Mouse (Mus musculus) cortical plate, adult 2 months (tissue): ENCODE measurements around the gene Gucy1b2. TPM values are rescaled to one million over a fixed set of nuclear protein-coding genes. Genes with fewer than 3 reads are reported as not detected.

Experiments
- H3K27ac ChIP-seq: fragments of 200-500 bp; 2 replicates; pipeline ENCODE4 v1.5.1; 2012; ENCODE audit warnings: low read length, control low read depth, inconsistent platforms; ENCODE audit not compliant: insufficient read depth
- H3K4me1 ChIP-seq: fragments of 200-500 bp; 2 replicates; pipeline ENCODE4 v1.6.1; 2011; ENCODE audit warnings: low read length; ENCODE audit not compliant: control insufficient read depth, insufficient read depth
- H3K4me3 ChIP-seq: fragments of 200-500 bp; 2 replicates; pipeline ENCODE4 v1.5.1; 2011; ENCODE audit warnings: mild to moderate bottlenecking, low read length, control low read depth; ENCODE audit not compliant: insufficient read depth
- CTCF ChIP-seq: fragments of 200-500 bp; IDR thresholded peaks from 2 replicates; pipeline ENCODE4 v1.5.1; 2011; ENCODE audit warnings: mild to moderate bottlenecking, control low read depth, low read length; ENCODE audit not compliant: insufficient read depth; ENCODE audit errors: extremely low read depth
- POLR2A ChIP-seq: fragments of 200-500 bp; IDR thresholded peaks from 2 replicates; pipeline ENCODE4 v1.6.1; 2011; ENCODE audit warnings: mild to moderate bottlenecking, low read length, control low read depth; ENCODE audit not compliant: insufficient read depth; ENCODE audit errors: extremely low read depth
- polyA plus RNA-seq: library from polyadenylated mRNA; depleted of rRNA; stranded (reverse); fragments of >200 nt; gene quantifications from 2 replicates; pipeline ENCODE4 v1.2.3, GENCODE M21; 2012

Gene Gucy1b2
- polyA plus RNA-seq, 1 experiment, result 0.21 TPM

- Histone ChIP-seq H3K4me3 (no peak overlapping the region), H3K4me1 (peaks cover 4% of the 10 kb centered on the region), H3K27ac (no peak overlapping the region)
- TF ChIP-seq POLR2A (no peak), CTCF (no peak)
Observed at GRCm38 (mm10) chr14:62376115-62376514, 80.0 kb downstream of the Gucy1b2 start.

DNA sequence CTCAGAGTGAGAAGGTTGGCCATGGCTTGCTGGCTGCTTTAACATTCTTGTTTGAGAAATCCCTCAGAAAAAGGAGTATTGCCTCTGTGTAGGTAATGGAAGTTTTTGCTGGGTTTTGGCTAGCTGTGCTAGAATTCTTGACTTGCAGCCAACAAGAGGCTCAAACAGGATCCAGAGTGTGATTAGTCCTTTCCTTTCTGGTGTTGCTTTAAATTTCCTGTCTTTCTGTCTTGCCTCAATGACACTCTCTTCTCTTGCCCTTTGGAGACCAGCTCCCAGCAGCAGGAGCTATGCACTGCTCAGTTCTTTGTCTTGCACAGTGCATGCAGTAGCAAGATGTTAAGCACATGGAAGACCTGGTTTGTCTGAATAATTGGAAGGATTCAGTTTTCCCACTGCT lies 80.4 kb downstream of the Gucy1b2 start:
- Histone ChIP-seq H3K27ac (no peak overlapping the region), H3K4me1 (peaks cover 2% of the 10 kb centered on the region; the same call in 1 of the 2 replicates), H3K4me3 (no peak overlapping the region)
- TF ChIP-seq POLR2A, result no peak

- Histone ChIP-seq H3K27ac (no peak overlapping the region), H3K4me3 (no peak overlapping the region), H3K4me1 (peaks cover 2% of the 10 kb centered on the region; the same call in 1 of the 2 replicates)
- TF ChIP-seq CTCF (no peak), POLR2A (no peak)
Observed at GRCm38 (mm10) chr14:62374001-62374400, 82.1 kb downstream of the Gucy1b2 start.

GRCm38 (mm10) chr14:62370819-62371218 lies 85.3 kb downstream of the Gucy1b2 start:
- no peak overlapping the region for H3K4me3 ChIP-seq
- no peak overlapping the region for H3K27ac ChIP-seq
- H3K4me1 ChIP-seq, result peaks cover 1% of the 10 kb centered on the region; the same call in 1 of the 2 replicates
- no peak for TF ChIP-seq CTCF
- no peak for TF ChIP-seq POLR2A

DNA sequence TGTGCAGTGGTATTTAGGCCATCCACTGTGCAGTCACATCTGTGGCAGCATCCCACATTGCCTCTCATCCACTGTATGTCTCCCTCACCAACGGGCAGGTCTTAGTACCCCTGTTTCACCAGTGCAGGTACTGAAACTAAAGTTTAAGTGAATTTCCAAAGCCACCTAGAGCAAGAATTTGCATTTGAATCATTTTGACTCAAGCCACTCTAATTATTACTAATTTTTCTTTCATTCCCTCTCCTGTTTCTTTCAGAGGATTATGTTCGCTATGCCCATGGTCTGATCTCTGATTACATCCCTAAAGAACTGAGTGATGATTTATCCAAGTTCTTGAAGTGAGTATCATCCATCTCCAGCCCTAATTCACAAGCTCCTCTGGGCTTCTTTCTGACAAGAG lies 92.3 kb downstream of the Gucy1b2 start:
- H3K4me1 ChIP-seq, result no peaks in the 10 kb centered on the region
- TF ChIP-seq POLR2A, result no peak
- no peak for TF ChIP-seq CTCF

GRCm38 (mm10) chr14:62361263-62361980 lies 94.7 kb downstream of the Gucy1b2 start:
- no peak overlapping the region for H3K27ac ChIP-seq
- no peak for TF ChIP-seq POLR2A
- TF ChIP-seq CTCF, result no peak
- H3K4me1 ChIP-seq, result no peaks in the 10 kb centered on the region
- H3K4me3 ChIP-seq, result no peak overlapping the region

More for the DNA sequence above, 92.3 kb downstream of the Gucy1b2 start:
- Histone ChIP-seq H3K4me3 (no peak overlapping the region), H3K27ac (no peak overlapping the region)

DNA sequence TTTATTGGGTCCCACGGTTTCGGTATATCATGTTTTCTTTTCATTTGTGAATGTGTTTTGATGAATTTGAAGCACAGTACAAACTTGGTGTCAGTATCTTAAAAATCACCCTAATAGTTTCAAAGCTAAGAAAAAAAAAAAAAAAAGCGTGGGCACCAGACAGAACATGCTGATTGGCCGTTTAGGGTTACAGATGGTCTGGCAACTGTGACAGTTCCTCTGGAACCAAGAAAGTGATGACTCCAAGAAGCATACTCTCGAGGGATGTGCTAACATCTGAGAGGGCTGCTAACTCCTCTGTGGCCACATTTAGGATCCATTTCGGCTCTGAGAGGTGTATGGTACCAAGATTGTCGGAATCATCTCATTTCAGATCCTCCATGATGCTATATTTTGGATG lies 100.9 kb downstream of the Gucy1b2 start:
- Histone ChIP-seq H3K4me1 (no peaks in the 10 kb centered on the region), H3K27ac (no peak overlapping the region), H3K4me3 (no peak overlapping the region)
- TF ChIP-seq CTCF (no peak), POLR2A (no peak)

DNA sequence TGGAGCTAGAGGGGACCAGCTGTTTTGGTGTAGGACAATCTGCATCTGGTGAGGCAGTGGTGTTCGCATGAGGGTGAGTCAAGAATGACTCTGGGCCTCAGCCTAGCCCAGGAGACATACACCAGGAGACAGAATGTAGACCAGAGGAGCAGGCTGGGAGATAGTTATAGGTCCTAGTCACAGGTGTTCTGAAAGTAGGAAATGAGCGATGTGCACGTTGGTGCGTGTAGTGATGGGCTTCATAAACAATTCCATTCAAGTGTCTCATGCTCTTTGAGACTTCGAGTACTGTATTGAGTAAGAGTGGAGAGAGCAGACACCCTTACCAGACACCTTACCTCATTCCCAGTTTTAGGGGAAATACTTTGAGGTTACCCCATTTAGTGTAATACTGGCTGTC lies 102.3 kb downstream of the Gucy1b2 start:
- Histone ChIP-seq H3K27ac (no peak overlapping the region), H3K4me3 (no peak overlapping the region), H3K4me1 (no peaks in the 10 kb centered on the region)
- TF ChIP-seq CTCF (no peak), POLR2A (no peak)

GRCm38 (mm10) chr14:62353372-62353771 lies 102.7 kb downstream of the Gucy1b2 start:
- no peaks in the 10 kb centered on the region for H3K4me1 ChIP-seq
- H3K27ac ChIP-seq, result no peak overlapping the region
- no peak overlapping the region for H3K4me3 ChIP-seq
- TF ChIP-seq POLR2A (no peak), CTCF (no peak)

DNA sequence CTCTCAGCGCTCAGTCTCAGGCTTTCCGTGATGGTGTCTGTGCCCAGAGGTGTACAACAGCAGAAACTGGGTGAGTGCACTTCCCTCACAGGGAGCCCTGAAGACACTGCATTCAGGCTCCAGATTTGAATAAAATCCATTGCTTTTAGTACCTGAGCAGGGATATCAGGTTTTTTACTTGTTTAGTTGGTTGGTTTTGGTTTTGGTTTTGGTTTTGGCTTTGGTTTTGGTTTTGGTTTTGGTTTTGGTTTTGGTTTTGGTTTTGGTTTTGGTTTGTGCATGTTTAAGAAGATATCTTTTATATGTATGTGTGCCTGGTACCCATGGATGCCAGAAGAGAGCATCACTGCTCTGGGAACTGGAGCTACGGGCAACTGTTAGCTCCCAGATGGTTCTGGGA lies 105.2 kb downstream of the Gucy1b2 start:
- Histone ChIP-seq H3K4me1 (no peaks in the 10 kb centered on the region), H3K27ac (no peak overlapping the region), H3K4me3 (no peak overlapping the region)
- no peak for TF ChIP-seq POLR2A
- no peak for TF ChIP-seq CTCF
